Mouse (Mus musculus) neural tube, embryonic 14.5 days (tissue): ENCODE measurements around the gene Nup107. TPM values are rescaled to one million over a fixed set of nuclear protein-coding genes. Genes with fewer than 3 reads are reported as not detected.

ENCODE experiments used
- ATAC-seq: fragments of 200-750 bp; cut with Nextera tagmentation; 2 replicates; pipeline ENCODE4 v1.8.0; 2017; ENCODE audit warnings: low read depth, mild to moderate bottlenecking, moderate TSS enrichment, moderate library complexity
- H3K27ac ChIP-seq: fragments of 300-500 bp; sonication (generic); 2 replicates; pipeline ENCODE4 v1.5.1; 2014; ENCODE audit warnings: low read depth, mild to moderate bottlenecking, control low read depth, low read length, moderate library complexity, mixed read lengths
- H3K27me3 ChIP-seq: fragments of 300-500 bp; sonication (generic); 2 replicates; pipeline ENCODE4 v1.6.1; 2014; ENCODE audit warnings: low read length; ENCODE audit not compliant: control insufficient read depth, insufficient read depth
- H3K36me3 ChIP-seq: fragments of 300-500 bp; sonication (generic); 2 replicates; pipeline ENCODE4 v1.6.1; 2014; ENCODE audit warnings: low read length, mixed read lengths; ENCODE audit not compliant: control insufficient read depth, insufficient read depth
- H3K4me1 ChIP-seq: fragments of 300-500 bp; sonication (generic); 2 replicates; pipeline ENCODE4 v1.6.1; 2014; ENCODE audit warnings: low read length; ENCODE audit not compliant: control insufficient read depth, insufficient read depth
- H3K4me2 ChIP-seq: fragments of 300-500 bp; sonication (generic); 2 replicates; pipeline ENCODE4 v1.6.1; 2014; ENCODE audit warnings: mild to moderate bottlenecking, low read depth, low read length, control low read depth
- H3K4me3 ChIP-seq: fragments of 300-500 bp; sonication (generic); 2 replicates; pipeline ENCODE4 v1.5.1; 2014; ENCODE audit warnings: low read depth, low read length, control low read depth, mixed read lengths
- H3K9ac ChIP-seq: fragments of 300-500 bp; sonication (generic); replicated peaks from 2 replicates; pipeline ENCODE4 v1.6.1; 2014; ENCODE audit warnings: low read depth, mild to moderate bottlenecking, control low read depth, low read length, mixed read lengths
- H3K9me3 ChIP-seq: fragments of 300-500 bp; sonication (generic); 2 replicates; pipeline ENCODE4 v1.6.1; 2016; ENCODE audit warnings: low read length; ENCODE audit not compliant: control insufficient read depth
- whole genome bisulfite sequencing: fragments of 180-500 bp; shearing (Covaris S2); extraction: QIAGEN DNeasy Blood & Tissue Kit; methylation state at CpG from one replicate; pipeline ENCODE4 v1.1.7; 2014; 5-methylcytosine and 5-hydroxymethylcytosine counted together
- polyA plus RNA-seq: library from polyadenylated mRNA; unstranded; fragments of >200 nt; fragmentation: Nextera tagmentation; extraction: Ambion mirVana; gene quantifications from 2 replicates; pipeline ENCODE4 v1.2.1, GENCODE M21; 2014

The Nup107 gene
- polyA plus RNA-seq, 1 experiment from 2014 or later: 34.5 TPM

GRCm38 (mm10) chr10:117777103-117777470, 15.4 kb downstream of the Nup107 start:
- H3K27me3 ChIP-seq: no peaks in the 10 kb centered on the region
- H3K4me1 ChIP-seq: no peaks in the 10 kb centered on the region
- H3K9me3 ChIP-seq: no peaks in the 10 kb centered on the region
- no peak for ATAC-seq
- H3K27ac ChIP-seq: no peak overlapping the region
- H3K36me3 ChIP-seq: peaks cover 33% of the 10 kb centered on the region
- H3K9ac ChIP-seq: no peak overlapping the region
- no peak overlapping the region for H3K4me3 ChIP-seq
- WGBS: 93% methylated on average over 3 of the region's 3 CpGs
- no peak overlapping the region for H3K4me2 ChIP-seq

- Histone ChIP-seq H3K4me3 (no peak overlapping the region), H3K9ac (no peak overlapping the region), H3K4me2 (no peak overlapping the region), H3K4me1 (no peaks in the 10 kb centered on the region), H3K36me3 (peaks cover 36% of the 10 kb centered on the region), H3K27me3 (no peaks in the 10 kb centered on the region), H3K9me3 (no peaks in the 10 kb centered on the region), H3K27ac (no peak overlapping the region)
- no peak for ATAC-seq
- 94% methylated on average over 12 of the region's 12 CpGs for WGBS
These were observed 16.0 kb downstream of the Nup107 start for GRCm38 (mm10) chr10:117776281-117777102.

- Histone ChIP-seq H3K27ac (no peak overlapping the region), H3K36me3 (peaks cover 31% of the 10 kb centered on the region), H3K4me3 (no peak overlapping the region), H3K4me1 (no peaks in the 10 kb centered on the region), H3K9ac (no peak overlapping the region), H3K27me3 (no peaks in the 10 kb centered on the region), H3K9me3 (no peaks in the 10 kb centered on the region), H3K4me2 (no peak overlapping the region)
- no peak for ATAC-seq
- WGBS: 88% methylated on average over 6 of the region's 6 CpGs
These were observed 16.9 kb downstream of the Nup107 start for GRCm38 (mm10) chr10:117775401-117776144.

GRCm38 (mm10) chr10:117774817-117775120, 17.7 kb downstream of the Nup107 start:
- peaks cover 39% of the 10 kb centered on the region for H3K36me3 ChIP-seq
- no peak overlapping the region for H3K4me3 ChIP-seq
- ATAC-seq: no peak
- no peak overlapping the region for H3K4me2 ChIP-seq
- H3K4me1 ChIP-seq: no peaks in the 10 kb centered on the region
- no peaks in the 10 kb centered on the region for H3K9me3 ChIP-seq
- 97% methylated on average over 1 of the region's 1 CpGs for WGBS
- no peak overlapping the region for H3K9ac ChIP-seq
- no peak overlapping the region for H3K27ac ChIP-seq
- no peaks in the 10 kb centered on the region for H3K27me3 ChIP-seq

GRCm38 (mm10) chr10:117774011-117774816, 18.3 kb downstream of the Nup107 start:
- no peak overlapping the region for H3K27ac ChIP-seq
- H3K36me3 ChIP-seq: peaks cover 40% of the 10 kb centered on the region
- no peak for ATAC-seq
- H3K27me3 ChIP-seq: no peaks in the 10 kb centered on the region
- H3K4me3 ChIP-seq: no peak overlapping the region
- no peak overlapping the region for H3K4me2 ChIP-seq
- no peaks in the 10 kb centered on the region for H3K4me1 ChIP-seq
- 95% methylated on average over 22 of the region's 22 CpGs for WGBS
- no peak overlapping the region for H3K9ac ChIP-seq
- H3K9me3 ChIP-seq: no peaks in the 10 kb centered on the region

- 96% methylated on average over 7 of the region's 7 CpGs for WGBS
- Histone ChIP-seq H3K27me3 (no peaks in the 10 kb centered on the region), H3K27ac (no peak overlapping the region), H3K4me3 (no peak overlapping the region), H3K9ac (no peak overlapping the region), H3K4me2 (no peak overlapping the region), H3K36me3 (peaks cover 45% of the 10 kb centered on the region), H3K4me1 (no peaks in the 10 kb centered on the region), H3K9me3 (no peaks in the 10 kb centered on the region)
- no peak for ATAC-seq
These were observed 19.3 kb downstream of the Nup107 start for GRCm38 (mm10) chr10:117773106-117773720.

GRCm38 (mm10) chr10:117772364-117773105, 20.0 kb downstream of the Nup107 start:
- no peak for ATAC-seq
- H3K36me3 ChIP-seq: peaks cover 50% of the 10 kb centered on the region

GRCm38 (mm10) chr10:117771131-117771510, 21.4 kb downstream of the Nup107 start:
- Histone ChIP-seq H3K9ac (no peak overlapping the region), H3K36me3 (peaks cover 46% of the 10 kb centered on the region), H3K9me3 (no peaks in the 10 kb centered on the region), H3K4me1 (no peaks in the 10 kb centered on the region), H3K27ac (no peak overlapping the region), H3K4me2 (no peak overlapping the region), H3K27me3 (no peaks in the 10 kb centered on the region), H3K4me3 (no peak overlapping the region)
- 95% methylated on average over 10 of the region's 10 CpGs for WGBS
- ATAC-seq: no peak

More at GRCm38 (mm10) chr10:117772364-117773105, 20.0 kb downstream of the Nup107 start:
- no peaks in the 10 kb centered on the region for H3K4me1 ChIP-seq
- no peak overlapping the region for H3K9ac ChIP-seq
- H3K9me3 ChIP-seq: no peaks in the 10 kb centered on the region
- no peak overlapping the region for H3K4me3 ChIP-seq
- no peak overlapping the region for H3K4me2 ChIP-seq
- WGBS: 88% methylated on average over 17 of the region's 17 CpGs
- no peaks in the 10 kb centered on the region for H3K27me3 ChIP-seq
- H3K27ac ChIP-seq: no peak overlapping the region
